Mouse (Mus musculus) kidney, embryonic 14.5 days (tissue): ENCODE measurements around the gene Pitpna. TPM values are rescaled to one million over a fixed set of nuclear protein-coding genes. Genes with fewer than 3 reads are reported as not detected.

Source experiments
- ATAC-seq: fragments of 200-750 bp; cut with Nextera tagmentation; 2 replicates; pipeline ENCODE4 v1.8.0; 2017; ENCODE audit warnings: moderate number of reproducible peaks, mild to moderate bottlenecking, moderate TSS enrichment, moderate library complexity; ENCODE audit not compliant: low FRiP score, low TSS enrichment
- H3K27ac ChIP-seq: fragments of 300-500 bp; sonication (generic); 2 replicates; pipeline ENCODE4 v1.5.1; 2014; ENCODE audit warnings: low read depth, mild to moderate bottlenecking, low read length, moderate library complexity, mixed read lengths
- H3K27me3 ChIP-seq: fragments of 300-500 bp; sonication (generic); 2 replicates; pipeline ENCODE4 v1.6.1; 2014; ENCODE audit warnings: mild to moderate bottlenecking, low read length; ENCODE audit not compliant: control insufficient read depth, insufficient read depth
- H3K36me3 ChIP-seq: fragments of 300-500 bp; sonication (generic); 2 replicates; pipeline ENCODE4 v1.6.1; 2014; ENCODE audit warnings: low read length, mixed read lengths; ENCODE audit not compliant: control insufficient read depth, insufficient read depth
- H3K4me1 ChIP-seq: fragments of 300-500 bp; sonication (generic); 2 replicates; pipeline ENCODE4 v1.6.1; 2014; ENCODE audit warnings: low read length, mixed read lengths; ENCODE audit not compliant: control insufficient read depth, insufficient read depth
- H3K4me2 ChIP-seq: fragments of 300-500 bp; sonication (generic); replicated peaks from 2 replicates; pipeline ENCODE4 v1.6.1; 2014; ENCODE audit warnings: low read depth, mild to moderate bottlenecking, low read length
- H3K4me3 ChIP-seq: fragments of 300-500 bp; sonication (generic); 2 replicates; pipeline ENCODE4 v1.5.1; 2014; ENCODE audit warnings: mild to moderate bottlenecking, low read length
- H3K9ac ChIP-seq: fragments of 300-500 bp; sonication (generic); 2 replicates; pipeline ENCODE4 v1.6.1; 2014; ENCODE audit warnings: low read depth, mild to moderate bottlenecking, low read length, moderate library complexity
- H3K9me3 ChIP-seq: fragments of 300-500 bp; sonication (generic); 2 replicates; pipeline ENCODE4 v1.6.1; 2016; ENCODE audit warnings: low read length; ENCODE audit not compliant: control insufficient read depth
- WGBS: fragments of 180-500 bp; shearing (Covaris S2); extraction: QIAGEN DNeasy Blood & Tissue Kit; methylation state at CpG from one replicate; pipeline ENCODE4 v1.1.7; 2014; 5-methylcytosine and 5-hydroxymethylcytosine counted together
- polyA plus RNA-seq: library from polyadenylated mRNA; unstranded; fragments of >200 nt; fragmentation: Nextera tagmentation; extraction: Ambion mirVana; gene quantifications from 2 replicates; pipeline ENCODE4 v1.2.1, GENCODE M21; 2014

The Pitpna gene
- polyA plus RNA-seq, 1 experiment from 2014 or later = 99.5 TPM

GRCm38 (mm10) chr11:75615556-75615955 is 27.7 kb downstream of the Pitpna start:
- Histone ChIP-seq H3K9ac (no peak overlapping the region), H3K9me3 (no peaks in the 10 kb centered on the region), H3K4me1 (no peaks in the 10 kb centered on the region), H3K36me3 (peaks cover 62% of the 10 kb centered on the region), H3K4me2 (no peak overlapping the region), H3K27me3 (no peaks in the 10 kb centered on the region), H3K27ac (no peak overlapping the region), H3K4me3 (no peak overlapping the region)
- 95% methylated on average over 2 of the region's 2 CpGs for WGBS
- ATAC-seq = no peak

GRCm38 (mm10) chr11:75619133-75619532 is 31.2 kb downstream of the Pitpna start:
- H3K9me3 ChIP-seq = no peaks in the 10 kb centered on the region
- peaks cover 55% of the 10 kb centered on the region for H3K36me3 ChIP-seq
- H3K4me1 ChIP-seq = peaks cover under 1% of the 10 kb centered on the region; the same call in 1 of the 2 replicates
- H3K4me2 ChIP-seq = no peak overlapping the region
- H3K27ac ChIP-seq = no peak overlapping the region
- WGBS = 92% methylated on average over 5 of the region's 5 CpGs
- no peak overlapping the region for H3K9ac ChIP-seq
- no peak overlapping the region for H3K4me3 ChIP-seq
- ATAC-seq = no peak
- H3K27me3 ChIP-seq = no peaks in the 10 kb centered on the region

GRCm38 (mm10) chr11:75620136-75620780 is 32.4 kb downstream of the Pitpna start:
- Histone ChIP-seq H3K4me1 (peaks cover 4% of the 10 kb centered on the region; the same call in 1 of the 2 replicates), H3K4me3 (no peak overlapping the region), H3K27ac (no peak overlapping the region), H3K9me3 (no peaks in the 10 kb centered on the region), H3K9ac (no peak overlapping the region), H3K27me3 (no peaks in the 10 kb centered on the region), H3K36me3 (peaks cover 58% of the 10 kb centered on the region), H3K4me2 (no peak overlapping the region)
- WGBS = 94% methylated on average over 12 of the region's 12 CpGs
- ATAC-seq = no peak

- H3K27me3 ChIP-seq = no peaks in the 10 kb centered on the region
- H3K9ac ChIP-seq = no peak overlapping the region
- no peak overlapping the region for H3K27ac ChIP-seq
- no peak overlapping the region for H3K4me3 ChIP-seq
- peaks cover 4% of the 10 kb centered on the region; the same call in 1 of the 2 replicates for H3K4me1 ChIP-seq
- no peak for ATAC-seq
- H3K36me3 ChIP-seq = peaks cover 65% of the 10 kb centered on the region
- H3K4me2 ChIP-seq = no peak overlapping the region
- WGBS = 83% methylated on average over 2 of the region's 2 CpGs
- no peaks in the 10 kb centered on the region for H3K9me3 ChIP-seq
Observed at GRCm38 (mm10) chr11:75621426-75621825, 33.5 kb downstream of the Pitpna start.

- Histone ChIP-seq H3K4me2 (no peak overlapping the region), H3K27me3 (no peaks in the 10 kb centered on the region), H3K4me1 (peaks cover 4% of the 10 kb centered on the region; the same call in 1 of the 2 replicates), H3K4me3 (no peak overlapping the region), H3K27ac (no peak overlapping the region; the same call in 1 of the 2 replicates), H3K36me3 (peaks cover 71% of the 10 kb centered on the region), H3K9me3 (no peaks in the 10 kb centered on the region), H3K9ac (no peak overlapping the region)
- 68% methylated on average over 2 of the region's 2 CpGs for WGBS
- ATAC-seq = no peak
Observed at GRCm38 (mm10) chr11:75622588-75623329, 34.9 kb downstream of the Pitpna start.

- WGBS = 69% methylated on average over 2 of the region's 2 CpGs
Observed at GRCm38 (mm10) chr11:75624102-75624554, 36.2 kb downstream of the Pitpna start.

GRCm38 (mm10) chr11:75625820-75626219 is 37.9 kb downstream of the Pitpna start:
- WGBS = 90% methylated on average over 4 of the region's 4 CpGs
- Histone ChIP-seq H3K9ac (no peak overlapping the region), H3K4me3 (no peak overlapping the region), H3K4me2 (no peak overlapping the region), H3K9me3 (no peaks in the 10 kb centered on the region), H3K27ac (no peak overlapping the region), H3K4me1 (peaks cover 7% of the 10 kb centered on the region), H3K36me3 (peaks cover 56% of the 10 kb centered on the region), H3K27me3 (no peaks in the 10 kb centered on the region)
- ATAC-seq = no peak

More at GRCm38 (mm10) chr11:75624102-75624554, 36.2 kb downstream of the Pitpna start:
- H3K27ac ChIP-seq = peak overlapping the region; percentile 73
- H3K9ac ChIP-seq = no peak overlapping the region
- H3K9me3 ChIP-seq = no peaks in the 10 kb centered on the region
- H3K4me3 ChIP-seq = no peak overlapping the region
- no peaks in the 10 kb centered on the region for H3K27me3 ChIP-seq
- H3K4me2 ChIP-seq = no peak overlapping the region
- peak; percentile 46; the same call in 1 of the 2 replicates for ATAC-seq
- peaks cover 73% of the 10 kb centered on the region for H3K36me3 ChIP-seq
- H3K4me1 ChIP-seq = peaks cover 4% of the 10 kb centered on the region; the same call in 1 of the 2 replicates

GRCm38 (mm10) chr11:75630098-75630497 is 42.2 kb downstream of the Pitpna start:
- H3K4me1 ChIP-seq = peaks cover 9% of the 10 kb centered on the region
- WGBS = 11% methylated on average over 5 of the region's 5 CpGs
- peaks cover 34% of the 10 kb centered on the region for H3K36me3 ChIP-seq
- no peaks in the 10 kb centered on the region for H3K27me3 ChIP-seq
- peak overlapping the region; percentile 73; the same call in 1 of the 2 replicates for H3K9ac ChIP-seq
- peak overlapping the region; percentile 68; the same call in 1 of the 2 replicates for H3K27ac ChIP-seq
- no peaks in the 10 kb centered on the region for H3K9me3 ChIP-seq
- ATAC-seq = no peak
- peak overlapping the region; percentile 77 for H3K4me2 ChIP-seq
- H3K4me3 ChIP-seq = peak overlapping the region; percentile 62
